Mouse (Mus musculus): ENCODE data around the gene Il2rg.

Il2rg gene

DNA sequence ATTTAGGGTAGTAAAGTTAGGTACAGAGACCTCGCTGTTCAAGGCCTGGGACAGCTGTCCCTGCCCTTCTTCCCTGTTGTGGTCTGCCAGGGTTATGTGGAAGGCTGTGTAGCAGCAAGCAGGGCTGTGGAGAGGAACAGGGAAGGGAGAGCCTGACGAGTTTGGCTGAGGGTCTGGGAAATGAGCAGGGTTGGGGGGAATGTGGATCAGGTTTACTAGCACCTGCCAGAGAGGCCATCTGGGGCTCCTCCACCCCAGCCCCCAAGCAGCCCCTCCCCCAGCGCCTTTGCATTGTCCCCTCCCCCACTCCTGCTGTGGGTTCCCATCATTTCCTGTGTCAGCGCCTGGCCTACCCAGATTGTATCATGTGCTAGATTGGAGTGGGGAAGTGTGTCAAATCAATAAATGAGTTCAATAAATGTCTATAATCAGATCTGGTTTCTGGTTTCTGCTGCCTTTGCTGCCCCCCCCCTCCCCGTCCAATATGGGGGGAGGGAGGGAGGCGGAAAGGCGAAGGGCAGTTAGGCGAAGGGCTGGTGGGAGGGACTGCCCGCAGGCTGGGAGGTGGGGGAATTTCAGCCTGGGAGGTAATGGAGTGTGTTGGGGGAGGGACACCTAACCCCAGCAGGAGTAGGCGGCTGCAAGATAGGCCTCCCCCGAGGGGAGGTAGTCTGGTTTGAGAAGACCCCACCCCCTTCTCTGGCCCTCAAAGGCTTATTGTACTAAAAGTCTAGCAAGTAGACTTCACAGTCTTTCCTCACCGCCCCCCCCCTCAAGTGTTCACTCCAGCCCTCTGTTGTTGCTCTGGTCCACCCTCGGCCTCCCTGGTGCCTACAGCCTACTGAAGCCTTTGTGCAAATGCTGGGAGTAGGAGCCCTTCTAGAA lies 7.4 kb downstream of the Il2rg start:
- no peak for DNase-seq

DNA sequence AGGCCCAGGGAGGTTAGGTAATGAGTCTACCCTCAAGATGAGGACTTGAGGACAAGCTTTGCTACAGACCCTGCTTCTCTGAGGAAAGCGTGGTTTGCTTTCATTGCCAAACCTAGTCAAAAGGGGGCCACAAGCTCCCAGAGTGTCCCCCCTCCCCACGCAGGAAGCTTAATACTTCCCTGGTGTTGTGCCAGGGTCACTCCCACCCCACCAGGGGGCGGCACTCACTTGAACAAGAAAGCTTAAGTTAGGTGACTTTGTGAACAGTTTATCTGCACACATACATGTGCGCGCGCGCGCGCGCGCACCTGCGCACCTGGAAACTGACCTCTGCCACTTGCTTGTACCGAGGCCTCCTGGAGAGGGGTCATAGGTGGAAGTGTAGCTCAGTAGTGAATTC lies 11.5 kb downstream of the Il2rg start:
- DNase-seq, result no peak

DNA sequence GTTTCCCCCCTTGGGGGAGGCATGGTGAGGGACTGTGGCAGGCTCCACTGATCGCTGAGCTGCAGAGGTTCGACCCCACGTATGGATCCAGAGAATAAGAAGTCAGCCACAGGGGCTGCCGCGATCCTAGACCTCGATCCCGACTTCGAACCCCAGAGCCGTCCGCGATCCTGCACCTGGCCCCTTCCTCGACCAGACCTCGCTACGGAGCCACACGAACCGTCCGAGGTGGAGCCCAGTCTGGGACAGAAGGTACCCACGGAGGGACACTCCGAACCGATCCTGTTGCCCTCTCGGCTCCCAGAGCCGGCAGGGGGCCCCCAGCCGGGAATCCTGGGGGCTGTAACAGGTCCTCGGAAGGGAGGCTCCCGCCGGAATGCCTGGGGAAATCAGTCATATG lies 13.3 kb downstream of the Il2rg start:
- no peak for DNase-seq

DNA sequence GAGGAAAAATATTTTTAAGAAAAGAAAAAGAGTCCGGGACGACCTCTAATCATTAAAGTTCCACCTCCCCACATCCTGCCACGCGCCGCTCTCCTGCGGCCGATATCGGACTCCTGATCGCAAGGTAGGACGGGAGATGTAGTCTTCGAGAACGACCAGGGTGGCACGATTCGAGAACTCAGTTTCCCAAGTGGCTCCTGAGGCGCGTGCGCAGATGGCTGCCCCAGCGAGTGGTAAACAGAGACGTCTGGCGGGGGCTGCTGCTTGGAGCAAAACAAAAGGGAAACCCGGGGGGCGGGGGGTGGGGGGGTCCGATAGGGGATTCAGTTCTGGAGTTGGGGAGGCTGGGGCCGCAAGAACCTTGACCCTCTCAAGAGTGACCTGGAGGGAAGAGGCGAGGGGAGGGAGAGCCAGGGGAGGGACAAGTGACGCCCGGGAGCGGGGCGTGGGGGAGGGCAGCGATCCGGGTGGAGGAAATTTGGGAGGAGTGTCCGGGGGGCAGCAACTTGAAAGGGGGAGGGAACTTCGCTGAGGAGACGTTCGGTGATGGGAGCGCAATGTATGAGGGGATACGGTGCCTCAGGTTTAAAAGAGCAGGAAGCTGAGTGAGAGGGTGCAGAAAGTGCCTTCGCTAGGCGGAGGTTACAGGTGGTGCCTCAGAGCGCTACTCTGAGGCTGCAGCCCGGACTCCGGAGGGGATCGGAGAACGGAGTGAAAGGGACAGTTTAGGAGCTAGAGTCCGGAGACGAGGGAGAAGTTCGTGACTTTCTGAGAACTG lies 13.9 kb downstream of the Il2rg start, which contains the start of gene Foxo4:
Gene Foxo4 (plus strand): TSS at position 577 of the 778 bp plus-strand sequence.
- DNase-seq, result peak; percentile 88 to 89

DNA sequence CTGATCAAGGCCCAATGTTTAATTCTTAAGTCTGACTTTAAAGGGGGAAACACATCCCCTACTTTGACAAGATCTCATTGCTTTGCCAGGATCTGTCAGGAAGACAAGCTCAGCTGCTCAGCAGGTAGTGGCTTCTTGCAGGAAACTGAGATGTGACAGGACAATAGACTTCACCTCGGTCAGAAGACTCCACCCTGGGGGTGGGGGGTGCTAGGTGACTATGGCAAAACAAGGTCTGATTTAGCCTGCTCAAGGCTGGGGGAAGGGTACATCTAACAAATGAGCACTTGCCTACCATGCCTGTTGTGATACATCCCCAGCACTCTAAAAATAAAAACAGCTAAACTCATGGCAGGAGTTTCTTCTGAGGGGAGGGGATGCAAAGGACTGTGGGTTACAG lies 23.0 kb downstream of the Il2rg start:
- no peak for DNase-seq

DNA sequence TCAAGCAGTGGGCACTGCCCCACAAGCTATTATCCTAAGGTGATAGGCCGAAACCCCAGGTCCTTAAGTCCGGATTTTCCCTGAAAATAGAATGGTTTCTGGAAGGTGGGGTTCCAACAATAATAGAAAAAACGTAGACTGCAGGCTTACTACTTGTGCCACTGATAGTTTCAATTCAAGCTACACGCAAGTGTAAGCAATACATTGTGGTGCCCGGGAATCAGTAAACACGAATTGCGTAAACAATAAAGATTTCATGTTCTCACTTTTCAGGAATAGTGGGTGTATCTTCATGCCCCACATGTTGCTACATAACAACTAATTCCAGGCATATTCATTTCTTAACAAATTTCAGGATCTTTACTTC lies 45.3 kb downstream of the Il2rg start:
- DNase-seq, result no peak

DNA sequence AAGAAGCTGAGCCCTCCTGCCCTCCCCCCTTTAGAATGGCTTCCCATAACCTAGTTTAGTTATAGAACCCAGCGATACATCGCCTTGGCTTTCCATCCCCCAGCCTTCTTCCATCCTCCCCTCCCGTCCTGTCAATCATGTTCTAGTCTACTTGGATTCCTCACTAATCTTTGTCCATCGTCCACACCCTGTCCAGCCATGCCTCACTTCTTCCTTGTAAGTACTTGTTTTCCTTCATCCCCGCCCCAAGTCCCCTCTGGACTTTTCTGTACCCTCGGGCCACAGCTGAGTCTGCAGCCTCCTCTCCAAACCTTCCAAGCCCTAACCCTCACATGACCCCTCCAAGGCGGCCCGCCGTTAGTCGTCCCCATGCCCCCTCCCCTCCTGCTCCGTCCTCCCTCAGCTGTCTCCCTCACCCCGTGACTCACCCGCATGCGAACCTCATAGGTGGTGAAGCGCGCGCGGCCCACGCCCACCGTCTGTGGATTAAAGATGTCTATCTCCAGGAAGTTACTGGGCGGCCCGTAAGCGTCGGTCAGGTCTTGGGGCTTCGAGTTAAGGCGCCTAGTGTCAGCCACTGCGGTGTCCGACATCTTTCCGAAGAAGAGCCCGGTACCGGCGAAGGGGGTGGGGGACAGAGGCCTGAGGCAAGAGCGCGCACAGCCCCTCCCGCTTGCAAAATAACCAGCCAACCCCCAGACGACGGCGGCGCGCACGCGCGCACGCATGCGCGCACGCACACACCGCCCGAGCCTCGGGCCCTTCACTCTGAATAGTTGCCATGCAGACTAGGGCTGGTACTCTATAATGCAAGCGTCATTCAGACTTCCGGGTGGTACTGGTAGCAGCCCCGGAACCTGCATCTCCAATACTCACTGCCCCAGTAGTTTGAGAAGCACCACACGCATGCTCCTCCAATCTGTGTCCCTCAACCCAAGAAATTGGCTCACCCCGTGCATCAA lies 45.9 kb downstream of the Il2rg start, which contains the start of gene Snx12:
Gene Snx12 (minus strand): TSS at position 730 of the 962 bp plus-strand sequence.
- DNase-seq, result peak; percentile 88 to 92
